Mouse (Mus musculus) heart, embryonic 14.5 days (tissue): ENCODE results near the gene Lhx9. TPM values are rescaled to one million over a fixed set of nuclear protein-coding genes. Genes with fewer than 3 reads are reported as not detected.
A peak's percentile ranks its signal among the peaks of the same experiment; 100 is the strongest.
"Not testable (repeated sequence)": the region's sequence is repeated elsewhere in the genome, so short reads cannot be mapped to it uniquely, and the experiment has no call there.

Experiments
- ATAC-seq: fragments of 200-750 bp; cut with Nextera tagmentation; 2 replicates; pipeline ENCODE4 v1.8.0; 2017; ENCODE audit warnings: low read depth, moderate TSS enrichment; ENCODE audit not compliant: insufficient number of reproducible peaks, insufficient read depth, low FRiP score
- H3K27ac ChIP-seq, 2 experiments: fragments of 200-500 bp in 1 of 2; fragments of 300-500 bp in 1 of 2; sonication (generic) in 1 of 2; replicated peaks in 1 of 2; 2 replicates each; pipeline ENCODE4 v1.5.1; 2012 to 2014; ENCODE audit warnings: low read depth in 2 of 2, low read length in 2 of 2, control low read depth in 1 of 2, mild to moderate bottlenecking in 1 of 2, mixed read lengths in 1 of 2; ENCODE audit not compliant: control insufficient read depth in 1 of 2, insufficient read depth in 1 of 2
- H3K27me3 ChIP-seq: fragments of 300-500 bp; sonication (generic); 2 replicates; pipeline ENCODE4 v1.6.1; 2014; ENCODE audit warnings: mild to moderate bottlenecking, low read length, control low read depth; ENCODE audit not compliant: control insufficient read depth, insufficient read depth
- H3K36me3 ChIP-seq: fragments of 300-500 bp; sonication (generic); 2 replicates; pipeline ENCODE4 v1.6.1; 2014; ENCODE audit warnings: mild to moderate bottlenecking, control low read depth, low read length, mixed read lengths; ENCODE audit not compliant: control insufficient read depth, insufficient read depth
- H3K4me1 ChIP-seq, 2 experiments: fragments of 200-500 bp in 1 of 2; fragments of 300-500 bp in 1 of 2; sonication (generic) in 1 of 2; 2 replicates each; pipeline ENCODE4 v1.6.1; 2012 to 2014; ENCODE audit warnings: low read length in 2 of 2, control low read depth in 1 of 2, mixed read lengths in 1 of 2; ENCODE audit not compliant: control insufficient read depth in 2 of 2, insufficient read depth in 2 of 2
- H3K4me2 ChIP-seq: fragments of 300-500 bp; sonication (generic); 2 replicates; pipeline ENCODE4 v1.6.1; 2014; ENCODE audit warnings: mild to moderate bottlenecking, low read length
- H3K4me3 ChIP-seq, 2 experiments: fragments of 200-500 bp in 1 of 2; fragments of 300-500 bp in 1 of 2; sonication (generic) in 1 of 2; 2 replicates each; pipeline ENCODE4 v1.5.1; 2012 to 2014; ENCODE audit warnings: low read length in 2 of 2, mild to moderate bottlenecking in 2 of 2, control low read depth in 1 of 2, low read depth in 1 of 2, moderate library complexity in 1 of 2; ENCODE audit not compliant: control insufficient read depth in 1 of 2, insufficient read depth in 1 of 2
- H3K9ac ChIP-seq: fragments of 300-500 bp; sonication (generic); 2 replicates; pipeline ENCODE4 v1.6.1; 2014; ENCODE audit warnings: mild to moderate bottlenecking, low read length
- H3K9me3 ChIP-seq: fragments of 300-500 bp; sonication (generic); 2 replicates; pipeline ENCODE4 v1.6.1; 2016; ENCODE audit warnings: low read length, control low read depth; ENCODE audit not compliant: control insufficient read depth
- WGBS: fragments of 180-500 bp; shearing (Covaris S2); extraction: QIAGEN DNeasy Blood & Tissue Kit; methylation state at CpG from one replicate; pipeline ENCODE4 v1.1.7; 2014; 5-methylcytosine and 5-hydroxymethylcytosine counted together
- polyA plus RNA-seq: library from polyadenylated mRNA; unstranded; fragments of >200 nt; fragmentation: Nextera tagmentation; extraction: Ambion mirVana; gene quantifications from 2 replicates; pipeline ENCODE4 v1.2.1, GENCODE M21; 2014

Gene Lhx9
- 0.32 and 0.61 TPM in 2 replicates for polyA plus RNA-seq

DNA sequence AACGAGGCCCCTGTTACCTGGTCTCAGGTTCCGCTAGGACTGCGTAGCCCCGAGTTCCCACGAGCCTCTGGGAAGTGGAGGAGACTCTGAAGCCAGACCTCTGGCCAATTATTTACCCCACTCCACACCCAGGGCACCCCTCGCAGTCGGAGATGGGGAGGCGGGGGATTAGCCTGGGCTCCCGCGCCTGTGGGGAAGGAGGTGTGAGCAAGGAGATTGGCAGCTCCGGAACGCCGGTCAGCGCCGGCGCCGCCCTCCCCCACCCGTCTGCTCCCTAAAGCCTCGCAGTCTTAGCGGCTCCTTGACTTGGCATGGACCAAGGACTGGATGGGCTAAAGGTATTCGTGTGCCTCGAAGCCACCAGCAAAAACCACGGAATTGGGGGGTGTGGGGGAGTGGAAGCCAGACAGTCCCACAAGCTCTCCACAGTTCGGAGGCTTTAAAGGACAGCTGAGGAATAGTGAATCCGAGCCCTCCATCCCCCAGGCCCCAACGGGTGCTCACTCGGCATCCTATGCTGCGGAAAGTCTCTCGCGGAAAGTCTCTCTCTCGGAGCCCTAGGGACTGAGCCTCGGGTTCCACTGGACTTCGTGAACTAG is at the start of gene Lhx9:
Gene Lhx9 (minus strand): TSS at position 67 of the 599 bp plus-strand sequence.
- peaks cover 64% of the 10 kb centered on the region for H3K27me3 ChIP-seq
- H3K27ac ChIP-seq: no peak within 1 kb of the TSS
- peaks cover 13 to 20% of the 10 kb centered on the region in 2 experiments for H3K4me1 ChIP-seq
- H3K4me2 ChIP-seq: peak within 1 kb of the TSS; percentile 78
- peak within 1 kb of the TSS; percentile 50 for H3K9ac ChIP-seq
- peaks cover 21% of the 10 kb centered on the region for H3K36me3 ChIP-seq
- H3K4me3 ChIP-seq: peak within 1 kb of the TSS; percentile 37 to 43
- H3K9me3 ChIP-seq: no peaks in the 10 kb centered on the region
- WGBS: under 1% methylated on average over 33 of the region's 33 CpGs
- no peak for ATAC-seq

DNA sequence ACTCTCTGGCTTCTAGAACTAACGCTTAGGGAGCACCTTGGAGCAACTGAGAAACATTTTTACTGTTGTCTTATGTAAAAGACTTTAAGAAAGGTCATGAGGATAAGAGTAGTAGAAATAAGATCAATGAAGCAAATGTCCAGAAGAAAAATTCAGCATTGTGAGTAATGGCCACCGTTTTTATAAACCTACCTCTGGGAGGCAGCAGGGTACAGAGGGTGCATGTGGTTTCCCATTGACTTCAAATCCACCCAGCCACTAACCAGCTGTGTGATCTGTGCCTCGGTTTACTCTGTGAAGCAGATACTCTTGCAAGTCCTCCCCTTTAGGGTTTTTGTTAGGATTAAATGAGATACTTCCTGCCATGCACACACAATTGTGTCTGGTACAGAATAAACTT is 47.7 kb upstream of the Lhx9 start:
- Histone ChIP-seq H3K9ac (no peak overlapping the region), H3K36me3 (no peaks in the 10 kb centered on the region), H3K27ac (no peak overlapping the region), H3K4me1 (no peaks in the 10 kb centered on the region), H3K4me3 (no peak overlapping the region), H3K27me3 (no peaks in the 10 kb centered on the region), H3K4me2 (no peak overlapping the region), H3K9me3 (no peaks in the 10 kb centered on the region)
- ATAC-seq: no peak
- 73% methylated on average over 3 of the region's 3 CpGs for WGBS

DNA sequence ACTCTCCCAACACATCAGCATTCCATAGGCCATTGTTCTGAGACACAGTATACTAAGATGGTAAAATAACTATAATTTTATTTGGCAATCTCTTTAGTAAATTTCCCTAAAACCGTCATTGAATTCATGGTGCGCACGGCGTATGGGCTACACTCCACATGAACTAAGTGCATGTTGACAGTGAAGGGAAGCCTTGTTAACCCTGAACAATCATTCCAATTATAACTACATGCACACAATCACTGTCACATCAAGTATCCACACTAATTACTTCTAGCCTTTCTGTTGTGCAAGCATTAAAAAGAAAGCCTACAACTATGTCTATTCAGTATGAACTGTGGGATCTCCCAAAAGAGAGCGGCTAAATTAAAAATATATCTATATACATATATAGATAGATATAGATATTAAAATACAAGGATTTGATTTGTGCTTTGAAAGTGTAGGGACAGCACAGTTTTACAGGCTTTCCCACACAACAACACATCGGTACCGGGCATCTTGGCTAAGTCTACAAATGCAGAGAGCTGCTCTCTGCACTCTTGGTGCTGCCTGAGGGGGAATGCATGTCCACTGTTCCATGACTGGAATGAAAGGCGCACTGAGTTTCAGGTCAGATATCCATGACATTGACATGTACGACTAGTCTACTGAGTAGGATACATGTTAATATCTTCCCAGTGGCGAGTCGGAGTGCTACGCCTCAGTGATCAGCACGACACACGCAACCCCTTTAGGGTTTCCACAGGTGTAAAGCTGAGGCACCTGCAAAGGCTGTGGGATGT is 29.3 kb upstream of the Lhx9 start:
- WGBS: 92% methylated on average over 14 of the region's 14 CpGs
- no peaks in the 10 kb centered on the region for H3K27me3 ChIP-seq

DNA sequence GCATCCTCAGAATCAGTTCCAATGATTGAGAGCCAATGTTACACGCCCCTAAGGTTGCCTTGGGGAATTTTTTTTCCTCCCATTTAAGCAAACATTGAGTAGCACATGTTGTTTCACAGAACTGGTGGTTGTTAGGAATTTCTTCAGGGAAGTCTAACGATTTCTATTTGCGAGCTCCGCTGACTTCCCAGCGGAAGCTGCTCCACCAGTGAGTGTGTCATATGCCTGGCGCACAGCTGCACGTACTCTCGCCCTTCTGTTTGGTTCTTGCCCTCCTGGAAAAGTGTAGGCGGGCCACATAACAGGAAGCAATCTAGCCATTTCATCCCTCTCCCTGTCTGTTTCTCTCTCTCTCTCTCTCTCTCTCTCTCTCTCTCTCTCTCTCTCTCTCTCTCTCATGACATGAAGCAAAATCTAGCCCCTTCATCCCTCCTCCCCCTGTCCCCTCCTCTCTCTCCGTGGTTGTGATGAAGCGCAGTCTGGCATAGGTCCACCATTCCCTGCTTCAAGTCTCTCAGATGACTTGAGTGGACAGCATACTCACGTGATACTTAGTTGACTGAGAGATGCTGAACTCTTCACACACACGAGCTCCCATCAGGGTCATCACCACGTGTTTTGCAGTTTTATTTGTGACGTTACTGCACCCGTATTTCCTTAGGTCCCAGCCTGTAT is 28.1 kb upstream of the Lhx9 start:
- WGBS: 65% methylated on average over 16 of the region's 16 CpGs
- Histone ChIP-seq H3K4me2 (no peak overlapping the region), H3K36me3 (no peaks in the 10 kb centered on the region), H3K9me3 (peaks cover 6% of the 10 kb centered on the region; the same call in 1 of the 2 replicates), H3K27ac (no peak overlapping the region), H3K9ac (no peak overlapping the region), H3K4me3 (no peak overlapping the region), H3K4me1 (no peaks in the 10 kb centered on the region), H3K27me3 (no peaks in the 10 kb centered on the region)
- no peak for ATAC-seq

More for the DNA sequence above, 29.3 kb upstream of the Lhx9 start:
- H3K4me2 ChIP-seq: no peak overlapping the region
- H3K4me3 ChIP-seq: no peak overlapping the region
- H3K9ac ChIP-seq: no peak overlapping the region
- H3K36me3 ChIP-seq: no peaks in the 10 kb centered on the region
- ATAC-seq: no peak
- no peak overlapping the region for H3K27ac ChIP-seq
- no peaks in the 10 kb centered on the region for H3K4me1 ChIP-seq
- peaks cover 6% of the 10 kb centered on the region; the same call in 1 of the 2 replicates for H3K9me3 ChIP-seq

DNA sequence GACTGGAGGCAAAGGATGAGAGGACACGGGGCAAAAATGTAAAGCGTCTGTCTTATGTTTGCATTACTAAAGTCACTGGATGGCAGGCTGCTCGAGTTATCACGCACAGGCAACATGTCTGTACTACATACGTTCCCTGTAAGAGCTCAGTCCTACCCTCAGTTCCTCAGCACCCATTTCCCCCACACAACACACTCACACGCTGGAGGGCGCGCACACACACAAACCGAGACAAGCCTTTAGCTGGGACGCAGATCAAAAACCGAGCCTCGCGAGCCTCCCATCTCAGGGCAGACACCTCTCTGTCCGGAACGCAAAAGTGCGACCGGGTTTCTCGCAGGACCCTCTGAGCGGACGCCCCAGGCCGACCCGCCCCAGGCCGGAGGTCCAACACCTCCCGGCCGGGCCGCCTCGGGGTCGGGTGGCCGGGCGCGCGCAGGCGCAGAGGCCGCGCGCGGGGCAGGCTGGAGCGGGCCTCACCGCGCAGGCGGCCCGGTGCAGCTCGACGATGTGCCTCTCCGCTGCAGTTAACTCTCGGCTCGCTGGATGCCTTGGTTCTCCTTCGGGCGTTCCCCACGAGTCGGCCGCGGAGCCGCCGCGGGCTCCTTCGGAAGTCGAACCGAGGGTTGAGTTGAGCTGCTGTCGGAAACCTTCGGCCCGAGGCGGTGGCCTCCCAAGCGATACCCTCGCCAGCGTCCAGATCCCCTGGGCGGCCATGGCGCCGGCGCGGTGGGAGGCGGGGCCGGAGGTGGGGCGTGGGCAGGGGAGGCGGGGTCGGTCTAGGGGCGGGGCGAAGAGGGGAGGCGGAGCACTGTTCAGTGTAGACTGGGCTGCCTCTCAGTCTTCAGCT is 7.9 kb upstream of the Lhx9 start, which contains the start of gene 2310009B15Rik:
Gene 2310009B15Rik (minus strand): TSS at position 752 of the 850 bp plus-strand sequence.
- Histone ChIP-seq H3K4me3 (peak within 1 kb of the TSS; percentile 48 to 66), H3K36me3 (peaks cover 12% of the 10 kb centered on the region; the same call in 1 of the 2 replicates), H3K4me2 (peak within 1 kb of the TSS; percentile 34), H3K27ac (peak within 1 kb of the TSS; percentile 80 to 83), H3K9ac (peak within 1 kb of the TSS; percentile 69)
- H3K27me3 ChIP-seq, H3K9me3 ChIP-seq, H3K4me1 ChIP-seq: not testable (repeated sequence)
- WGBS: under 1% methylated on average over 40 of the region's 79 CpGs
- peak; percentile 99 for ATAC-seq

DNA sequence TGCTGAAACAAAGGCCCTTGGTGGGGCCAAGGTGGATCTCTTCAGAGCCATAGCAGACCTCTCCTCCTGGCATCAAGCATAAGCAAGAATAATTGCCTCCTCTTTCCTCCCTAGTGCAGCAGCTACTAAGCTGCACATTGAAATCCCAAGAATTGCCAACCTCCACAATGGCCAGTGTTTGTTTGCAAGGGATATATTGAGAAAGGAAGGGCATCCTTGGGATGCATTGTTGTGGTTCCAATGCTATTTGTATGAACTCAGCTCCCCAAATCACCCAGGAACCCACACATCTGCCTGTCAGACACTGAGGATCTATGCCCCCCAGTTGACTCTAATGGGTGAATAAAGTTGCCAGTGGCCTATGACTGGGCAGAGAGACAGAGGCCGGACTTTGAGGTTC is 2.4 kb upstream of the Lhx9 start:
- ATAC-seq: no peak
- no peak overlapping the region for H3K4me3 ChIP-seq
- WGBS: 62% methylated on average over 1 of the region's 1 CpGs
- H3K4me2 ChIP-seq: no peak overlapping the region
- H3K27me3 ChIP-seq: peaks cover 44% of the 10 kb centered on the region
- peaks cover 14 to 22% of the 10 kb centered on the region in 2 experiments for H3K4me1 ChIP-seq
- H3K36me3 ChIP-seq: peaks cover 21% of the 10 kb centered on the region
- no peaks in the 10 kb centered on the region for H3K9me3 ChIP-seq
- H3K9ac ChIP-seq: no peak overlapping the region
- no peak overlapping the region for H3K27ac ChIP-seq

DNA sequence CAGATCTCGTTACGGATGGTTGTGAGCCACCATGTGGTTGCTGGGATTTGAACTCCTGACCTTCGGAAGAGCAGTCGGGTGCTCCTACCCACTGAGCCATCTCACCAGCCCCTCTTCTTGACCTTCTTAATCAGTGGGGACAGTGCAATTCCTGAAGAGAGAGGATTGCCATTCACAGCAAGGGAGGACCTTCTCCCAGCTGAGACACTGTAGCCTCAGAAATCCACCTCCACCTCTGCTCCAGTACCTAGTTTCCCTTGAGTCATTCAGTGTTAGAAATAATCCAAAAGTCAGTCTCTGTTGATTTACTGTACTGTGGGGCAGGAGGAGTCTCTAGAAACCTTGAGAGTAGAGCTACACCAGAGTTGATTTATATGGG is 1.8 kb upstream of the Lhx9 start:
- H3K27ac ChIP-seq: no peak overlapping the region
- no peak for ATAC-seq
- no peak overlapping the region for H3K4me3 ChIP-seq
- H3K4me1 ChIP-seq: peaks cover 13 to 20% of the 10 kb centered on the region in 2 experiments
- no peaks in the 10 kb centered on the region for H3K9me3 ChIP-seq
- H3K27me3 ChIP-seq: peaks cover 51% of the 10 kb centered on the region
- 59% methylated on average over 2 of the region's 4 CpGs for WGBS
- H3K9ac ChIP-seq: no peak overlapping the region
- H3K36me3 ChIP-seq: peaks cover 21% of the 10 kb centered on the region
- no peak overlapping the region for H3K4me2 ChIP-seq
